Mouse (Mus musculus) hindbrain, embryonic 11.5 days (tissue): ENCODE results near the gene Nupl2. TPM values are rescaled to one million over a fixed set of nuclear protein-coding genes. Genes with fewer than 3 reads are reported as not detected.

Experiments
- polyA plus RNA-seq: library from polyadenylated mRNA; unstranded; fragments of >200 nt; fragmentation: Nextera tagmentation; extraction: Ambion mirVana; gene quantifications from 2 replicates; pipeline ENCODE4 v1.2.1, GENCODE M21; 2014

Nupl2 gene
- polyA plus RNA-seq, 1 experiment from 2014 or later = 21.4 TPM

Other genes starting within 250 kb of the Nupl2 start
- 38.8 and 42.1 TPM in 2 replicates for gene Fam126a, start 134.3 kb upstream of the Nupl2 start, polyA plus RNA-seq
- 95.6 and 103 TPM in 2 replicates for gene Klhl7, start 64.4 kb upstream of the Nupl2 start, polyA plus RNA-seq
- gene Kcnh2, start 186.6 kb downstream of the Nupl2 start, polyA plus RNA-seq = 11.9 and 12.3 TPM in 2 replicates
- gene Nos3, start 199.8 kb downstream of the Nupl2 start, polyA plus RNA-seq = 4.5 and 5.2 TPM in 2 replicates
- gene Atg9b, start 227.2 kb downstream of the Nupl2 start, polyA plus RNA-seq = 0.12 and 0.28 TPM in 2 replicates
- gene Abcb8, start 228.7 kb downstream of the Nupl2 start, polyA plus RNA-seq = 29.7 and 31.7 TPM in 2 replicates
- gene Asic3, start 248.4 kb downstream of the Nupl2 start, polyA plus RNA-seq = 0.52 and 0.88 TPM in 2 replicates